7 mouse cellular contexts compared by ENCODE assay signal in genomic region chr4:109657851-109658500, GRCm38 (mm10). TPM values are rescaled to one million over a fixed set of nuclear protein-coding genes. Genes with fewer than 3 reads are reported as not detected.
DNase-seq lines count a peak whose midpoint lies in the region; ATAC-seq and TF ChIP-seq lines count a peak whose summit lies in the region.

No protein-coding gene starts in this region.

- no peak for TF ChIP-seq CTCF in lung, embryonic 14.5 days (IDR thresholded peaks at IDR 0.05; ENCODE audit: low read depth)
- no peak for TF ChIP-seq CTCF in brain, embryonic 14.5 days (IDR thresholded peaks at IDR 0.05; ENCODE audit: borderline replicate concordance, extremely low read depth, insufficient read depth, insufficient read length)

- no peaks in the 10 kb centered on the region for H3K36me3 ChIP-seq in lung, embryonic 14.5 days (ENCODE audit: insufficient read depth)

- H3K9me3 ChIP-seq in lung, embryonic 14.5 days (ENCODE audit: low read depth, low read length) = no peaks in the 10 kb centered on the region

- peak overlapping the region; percentile 37 for H3K4me3 ChIP-seq in lung, embryonic 14.5 days (ENCODE audit: low read depth, low read length)

- 0 out of 2 replicates have a peak, but pooled peaks cover 3% of the 10 kb centered on the region for H3K4me1 ChIP-seq in lung, embryonic 14.5 days (ENCODE audit: insufficient read depth)

- no peak overlapping the region for H3K27ac ChIP-seq in lung, embryonic 14.5 days (ENCODE audit: low read depth)

- H3K9ac ChIP-seq in lung, embryonic 14.5 days = no peak overlapping the region

- no peak for TF ChIP-seq POLR2A in brain, embryonic 14.5 days (IDR thresholded peaks at IDR 0.05; ENCODE audit: borderline replicate concordance, extremely low read depth, insufficient read depth, insufficient read length, poor library complexity, severe bottlenecking)

- peak; percentile 51; the same call in 1 of the 2 replicates for ATAC-seq in lung, embryonic 14.5 days (ENCODE audit: insufficient read depth)

- 2% methylated on average over 20 of the region's 20 CpGs for WGBS in lung, embryonic 14.5 days

- intact Hi-C loops in heart, postnatal 14 days (cut with DNase I) = no loop called here

- H3K4me2 ChIP-seq in lung, embryonic 14.5 days = peak overlapping the region; percentile 63

- DNase-seq in lung, embryonic 14.5 days = no peak
- no peak for DNase-seq in lung, adult 18-20 months
- DNase-seq in brain, embryonic 14.5 days (ENCODE audit: low read depth) = peak; percentile 44
- DNase-seq in heart, postnatal 14 days = peak; percentile 25 to 26
- DNase-seq in lung, postnatal 10 days = peak; percentile 33
- peak; percentile 14 for DNase-seq in thymus, postnatal 0 days (ENCODE audit: low spot score)
- no peak for DNase-seq in left cerebral cortex, adult 9 months (ENCODE audit: low spot score in 2 of 2)

- H3K27me3 ChIP-seq in lung, embryonic 14.5 days (ENCODE audit: insufficient read depth, low read length) = peaks cover 76% of the 10 kb centered on the region

RNA-seq across cellular contexts. Expression of gene Cdkn2c, which starts 9.0 kb away (rescaled TPM):
- 11.0 and 11.8 TPM in 2 replicates for polyA plus RNA-seq in lung, embryonic 14.5 days (2014; fragmentation: Nextera tagmentation; extraction: Ambion mirVana)
- polyA plus RNA-seq in brain, embryonic 14.5 days (2012; rRNA removed) = 7.5 and 10.9 TPM in 2 replicates
- 10 to 100 TPM; 19.5 to 23.6 TPM for total RNA-seq in heart, postnatal 14 days (2021)
- 20.8 and 27.1 TPM in 2 replicates for polyA plus RNA-seq in thymus, postnatal 0 days (2015; fragmentation: Nextera tagmentation; extraction: Ambion mirVana)

RNA-seq across cellular contexts. Expression of gene Faf1, which starts 18.4 kb away (rescaled TPM):
- polyA plus RNA-seq in lung, embryonic 14.5 days (2014; fragmentation: Nextera tagmentation; extraction: Ambion mirVana) = 30.3 and 32.1 TPM in 2 replicates
- 23.9 and 31.7 TPM in 2 replicates for polyA plus RNA-seq in brain, embryonic 14.5 days (2012; rRNA removed)
- 10 to 100 TPM; 29.8 to 30.6 TPM for total RNA-seq in heart, postnatal 14 days (2021)
- polyA plus RNA-seq in thymus, postnatal 0 days (2015; fragmentation: Nextera tagmentation; extraction: Ambion mirVana) = 25.4 and 28.2 TPM in 2 replicates

Comparison
In these comparisons a context has a peak if more than half of its experiments do, and no peak if none do; other contexts are left out.
1. DNase-seq: peak in brain, embryonic 14.5 days (single experiment), heart, postnatal 14 days (2 of 2), lung, postnatal 10 days (single experiment) and thymus, postnatal 0 days (single experiment); none in lung, embryonic 14.5 days (single experiment), lung, adult 18-20 months (0 of 2) and left cerebral cortex, adult 9 months (0 of 2).